Mouse (Mus musculus): Measurements from ENCODE around the gene Lamc2.
A peak's percentile ranks its signal among the peaks of the same experiment; 100 is the strongest.

The Lamc2 gene

DNA sequence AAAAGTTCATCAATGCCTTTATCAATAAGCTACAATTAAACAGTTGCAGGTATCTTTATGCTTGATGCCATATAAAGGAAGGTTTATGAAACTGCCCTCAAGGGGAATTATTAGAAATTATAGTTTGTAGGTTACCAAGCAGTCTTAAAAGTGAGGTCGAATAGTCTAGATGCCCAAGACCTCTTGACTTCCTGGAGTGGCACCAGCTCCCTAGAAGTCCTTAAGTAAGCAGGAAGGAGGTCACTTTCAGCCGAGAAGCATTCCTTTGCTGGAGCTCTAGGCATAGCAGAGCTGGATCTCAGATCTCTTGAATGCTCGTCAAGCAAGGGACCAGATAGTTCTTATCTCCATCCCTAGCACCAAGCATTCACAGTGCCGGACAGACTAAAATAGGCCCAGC is 58.6 kb downstream of the Lamc2 start:
- DNase-seq (ENCODE audit: low read depth, low spot score) = no peak

DNA sequence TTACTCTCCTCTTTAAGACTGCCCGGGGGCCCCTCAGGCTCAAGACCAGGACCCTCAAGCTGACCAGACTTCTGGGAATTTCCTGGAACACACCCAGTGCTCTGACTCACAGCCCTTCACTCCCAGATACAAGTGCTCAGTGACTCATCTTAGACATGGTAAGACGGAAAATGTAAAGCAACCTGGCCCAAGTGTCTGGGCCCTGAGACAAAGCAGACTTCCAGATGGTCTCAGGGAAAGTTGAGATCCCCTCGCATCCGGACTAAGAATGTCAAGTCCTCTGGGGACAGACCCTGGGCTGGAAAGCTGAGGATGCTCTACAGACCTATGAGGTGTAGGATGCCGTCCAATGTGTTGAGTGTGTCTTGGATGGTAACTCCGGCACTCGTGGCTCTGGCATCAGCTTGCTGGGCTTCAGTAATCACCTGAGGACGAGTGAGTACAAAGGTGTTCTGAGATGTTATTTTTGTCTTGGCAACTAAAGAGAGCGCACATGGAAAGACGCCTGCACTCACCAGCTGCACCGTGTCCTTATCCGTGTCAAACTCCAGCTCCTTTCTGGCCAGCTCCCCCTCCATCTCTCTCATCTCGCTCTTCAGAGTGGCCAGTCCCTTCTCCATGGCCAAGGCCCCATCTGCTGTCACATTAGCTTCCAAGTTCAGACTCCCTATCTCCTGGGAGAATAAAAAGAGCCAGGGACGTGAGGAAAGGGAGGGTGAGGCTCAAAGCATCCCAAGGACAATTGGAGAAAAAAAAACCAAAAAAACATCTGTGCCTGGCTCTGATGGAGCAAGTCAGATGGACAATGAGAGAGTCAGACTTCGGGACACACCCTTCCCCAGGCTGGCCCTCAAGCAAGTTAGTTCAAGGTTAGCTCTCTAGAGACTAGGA is 59.5 kb downstream of the Lamc2 start:
- peak; percentile 36 for DNase-seq (ENCODE audit: low read depth, low spot score)

GRCm38 (mm10) chr1:153125287-153126275 is 60.7 kb downstream of the Lamc2 start:
- DNase-seq (ENCODE audit: low read depth, low spot score) = no peak

DNA sequence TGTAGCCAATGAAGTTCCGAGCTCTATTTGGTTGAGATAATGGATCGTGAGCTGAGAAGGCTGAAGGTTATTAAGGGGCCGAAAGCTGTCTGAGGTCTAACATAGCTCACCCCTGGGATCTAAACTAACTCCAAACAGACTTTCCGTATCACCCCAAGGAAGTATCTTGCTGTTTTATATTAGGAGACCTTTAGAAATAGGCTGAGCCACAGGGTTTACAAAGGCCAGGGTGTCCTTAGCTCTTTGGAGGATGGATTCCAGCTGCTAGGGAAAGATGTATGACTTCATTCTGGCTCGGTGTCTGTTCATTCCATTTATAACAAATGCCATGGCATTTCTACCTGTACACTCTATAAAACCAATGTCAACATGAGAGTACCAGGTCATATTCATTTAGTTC is 61.7 kb downstream of the Lamc2 start:
- DNase-seq (ENCODE audit: low read depth, low spot score) = no peak

DNA sequence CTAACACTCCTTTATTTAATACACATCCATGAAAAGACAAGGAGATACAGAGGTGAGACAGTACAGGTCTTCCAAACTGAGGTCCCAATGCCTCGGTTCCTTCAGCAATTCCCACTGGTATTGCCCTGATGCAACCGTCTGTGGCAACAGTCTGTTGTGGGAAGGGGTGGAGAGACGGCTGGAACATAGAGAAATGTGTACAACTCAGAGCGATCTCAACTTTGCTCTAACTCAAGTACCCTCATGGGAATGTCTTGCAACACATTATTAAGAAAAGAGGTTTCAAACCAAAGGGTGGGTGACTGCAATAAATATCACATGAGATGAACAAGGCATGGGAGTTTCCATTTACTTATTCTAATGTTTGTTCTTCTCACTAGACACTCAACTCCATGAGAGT is 63.5 kb downstream of the Lamc2 start:
- no peak for DNase-seq (ENCODE audit: low read depth, low spot score)

DNA sequence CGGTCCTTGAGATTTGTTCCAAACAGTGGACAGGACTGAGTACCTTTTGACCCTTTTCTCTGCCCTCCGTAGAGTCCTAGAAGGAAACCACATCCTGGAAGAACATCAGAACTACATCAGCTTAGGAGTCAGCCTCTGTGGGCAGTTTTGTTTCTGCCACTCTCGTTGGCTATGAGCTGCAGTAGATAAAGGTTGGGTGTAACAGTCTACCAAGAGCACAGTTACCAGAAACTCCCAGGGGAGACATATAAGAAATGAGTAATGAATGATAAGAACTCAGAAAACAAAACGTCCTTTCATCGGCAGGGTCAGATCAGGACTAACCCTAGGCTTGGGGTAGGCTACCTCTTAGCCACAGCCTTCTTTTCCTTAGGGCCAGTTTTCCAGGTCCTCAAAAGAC is 64.9 kb downstream of the Lamc2 start:
- no peak for DNase-seq (ENCODE audit: low read depth, low spot score)

- DNase-seq (ENCODE audit: low read depth, low spot score) = no peak
These were observed 65.7 kb downstream of the Lamc2 start for GRCm38 (mm10) chr1:153120544-153120943.

DNA sequence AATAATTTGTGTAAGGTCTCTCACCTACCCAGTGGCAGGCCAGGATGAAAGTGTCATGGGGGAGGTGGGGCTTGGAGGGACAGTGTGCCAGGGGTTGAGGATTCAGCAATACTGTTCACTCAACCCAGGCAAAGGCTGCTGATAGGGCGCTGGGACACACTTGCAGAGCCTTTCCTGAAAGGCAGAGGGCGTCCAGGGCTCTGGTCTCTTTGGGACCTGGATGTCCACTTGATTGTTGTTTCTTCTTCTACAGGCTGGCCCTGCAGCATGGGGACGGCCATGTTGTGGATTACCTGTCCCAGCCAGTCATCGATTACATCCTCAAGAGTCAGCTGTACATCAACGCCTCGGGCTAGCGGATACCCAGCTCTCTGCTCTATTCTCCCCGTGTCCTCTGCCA is 70.9 kb downstream of the Lamc2 start:
- peak; percentile 54 for DNase-seq (ENCODE audit: low read depth, low spot score)

DNA sequence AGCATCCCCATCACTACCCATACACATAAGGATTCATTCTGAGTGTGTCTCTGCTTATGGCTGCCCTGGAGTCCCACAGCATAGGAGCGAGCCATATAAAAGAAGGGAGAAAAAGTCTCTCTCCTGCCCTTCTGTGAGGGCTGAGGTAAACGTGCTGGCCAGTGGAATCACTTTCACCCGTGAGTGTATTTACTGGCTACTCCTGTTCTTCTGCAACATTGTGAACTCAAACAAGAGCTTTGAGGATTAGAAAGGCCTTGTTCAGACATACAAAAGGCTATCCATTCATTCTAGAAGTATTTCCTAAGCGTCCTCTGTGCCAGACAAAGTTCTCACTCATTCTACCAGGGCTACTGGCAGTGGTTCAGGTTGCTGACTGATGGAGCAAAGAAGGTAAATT is 74.7 kb downstream of the Lamc2 start:
- no peak for DNase-seq (ENCODE audit: low read depth, low spot score)

- DNase-seq (ENCODE audit: low read depth, low spot score) = peak; percentile 35
These were observed 76.4 kb downstream of the Lamc2 start for GRCm38 (mm10) chr1:153109836-153110235.

GRCm38 (mm10) chr1:153109346-153109745 is 76.9 kb downstream of the Lamc2 start:
- peak; percentile 75 for DNase-seq (ENCODE audit: low read depth, low spot score)

DNA sequence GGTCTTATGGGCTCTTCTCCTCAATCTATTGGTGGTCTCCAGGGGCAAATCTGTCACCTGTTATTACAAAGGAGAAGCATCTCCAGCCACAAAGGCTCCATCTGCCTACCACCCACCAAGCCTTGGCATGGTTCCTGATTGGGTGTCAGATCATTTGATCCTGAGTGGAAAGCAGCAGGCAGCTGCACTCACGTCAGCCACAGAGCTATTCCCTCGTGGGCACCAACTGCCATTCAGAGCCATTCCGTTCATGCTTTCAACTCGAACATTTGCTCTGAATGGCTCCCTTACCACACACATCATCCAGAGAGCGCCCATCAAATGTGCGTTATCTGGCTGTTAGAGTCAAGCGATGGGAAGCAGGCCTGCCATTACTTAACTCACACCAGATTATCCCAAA is 78.4 kb downstream of the Lamc2 start:
- no peak for DNase-seq (ENCODE audit: low read depth, low spot score)

DNA sequence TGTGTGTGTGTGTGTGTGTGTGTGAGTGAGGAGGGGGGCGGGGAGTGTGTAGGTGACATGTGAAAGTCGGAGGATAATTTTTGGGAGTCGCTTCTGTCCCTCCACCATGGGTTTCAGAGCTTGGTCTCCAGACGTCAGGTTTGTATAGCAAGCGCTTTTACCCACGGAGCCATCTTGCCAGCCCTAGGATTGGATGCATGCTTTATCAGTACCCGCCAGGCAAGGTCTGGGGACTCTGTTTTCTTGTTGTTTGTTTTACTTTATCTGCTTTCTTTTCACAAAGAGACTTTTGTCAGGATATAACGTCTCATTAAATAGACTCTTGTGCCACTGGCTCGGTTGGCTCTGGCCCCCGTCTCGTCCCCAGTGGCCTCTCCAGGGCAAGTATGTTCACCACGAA is 81.4 kb downstream of the Lamc2 start:
- no peak for DNase-seq (ENCODE audit: low read depth, low spot score)

GRCm38 (mm10) chr1:153103186-153103554 is 83.1 kb downstream of the Lamc2 start:
- peak; percentile 30 for DNase-seq (ENCODE audit: low read depth, low spot score)

DNA sequence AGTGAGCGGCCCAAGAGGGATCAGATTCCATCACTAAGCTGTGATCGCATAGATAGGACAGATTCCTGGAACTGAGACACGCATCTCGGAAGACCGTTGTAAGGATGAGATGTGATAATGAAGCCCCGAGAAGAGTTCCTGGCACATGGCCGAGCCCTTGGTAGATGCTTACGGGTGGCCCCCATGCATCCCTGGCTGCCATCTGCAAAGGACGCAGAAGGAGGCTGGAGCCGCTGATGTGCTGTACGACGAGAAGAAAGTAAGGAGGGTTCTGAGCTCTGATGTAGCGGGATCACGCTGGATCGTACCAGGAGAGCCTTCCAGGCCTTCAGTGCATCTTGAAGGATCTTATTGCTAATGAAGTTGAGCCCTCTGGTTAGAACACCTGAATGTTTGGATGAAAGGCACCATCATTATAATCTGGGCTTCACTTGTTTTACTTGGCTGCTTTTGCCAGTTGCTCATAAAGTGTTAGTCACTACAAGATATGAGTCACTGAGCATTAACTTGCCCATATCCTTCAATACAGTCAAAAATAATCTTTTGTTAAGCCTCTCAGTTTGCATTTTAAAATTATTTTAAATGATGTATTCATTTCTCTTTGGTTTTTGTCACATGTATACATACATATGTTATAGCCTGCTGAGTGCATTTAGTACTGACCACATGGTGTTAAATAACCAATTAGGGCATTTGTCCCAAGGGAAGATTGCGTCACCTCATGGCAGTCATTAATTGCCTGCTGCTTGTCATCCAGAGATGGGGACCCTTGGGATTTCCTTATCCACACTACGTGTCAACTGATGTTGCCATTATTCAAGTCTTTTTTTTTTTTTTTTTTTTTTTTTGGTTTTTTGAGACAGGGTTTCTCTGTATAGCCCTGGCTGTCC is 83.7 kb downstream of the Lamc2 start:
- DNase-seq (ENCODE audit: low read depth, low spot score) = no peak

GRCm38 (mm10) chr1:153101327-153101880 is 84.8 kb downstream of the Lamc2 start:
- peak; percentile 84 for DNase-seq (ENCODE audit: low read depth, low spot score)

GRCm38 (mm10) chr1:153100912-153101311 is 85.3 kb downstream of the Lamc2 start:
- no peak for DNase-seq (ENCODE audit: low read depth, low spot score)

DNA sequence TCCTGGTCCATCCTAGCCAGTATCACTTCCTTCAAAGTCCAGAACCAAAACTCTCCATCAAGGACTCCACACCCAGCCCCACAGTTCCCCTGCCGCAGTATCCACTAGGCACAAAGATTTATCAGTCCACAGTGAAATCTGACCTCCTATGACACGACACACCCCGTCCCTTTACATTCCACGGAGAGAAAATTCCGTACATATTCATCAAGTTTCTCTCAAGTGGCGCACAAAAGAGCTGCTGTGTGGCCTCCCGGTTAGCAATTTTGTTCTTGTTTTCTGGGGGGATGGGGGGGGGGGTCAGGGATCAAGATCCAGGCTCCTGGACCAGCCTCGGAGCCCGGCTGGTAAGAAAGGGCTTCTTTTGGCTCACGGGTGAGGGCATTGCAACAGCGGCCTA is 87.7 kb downstream of the Lamc2 start:
- peak; percentile 63 for DNase-seq (ENCODE audit: low read depth, low spot score)

DNA sequence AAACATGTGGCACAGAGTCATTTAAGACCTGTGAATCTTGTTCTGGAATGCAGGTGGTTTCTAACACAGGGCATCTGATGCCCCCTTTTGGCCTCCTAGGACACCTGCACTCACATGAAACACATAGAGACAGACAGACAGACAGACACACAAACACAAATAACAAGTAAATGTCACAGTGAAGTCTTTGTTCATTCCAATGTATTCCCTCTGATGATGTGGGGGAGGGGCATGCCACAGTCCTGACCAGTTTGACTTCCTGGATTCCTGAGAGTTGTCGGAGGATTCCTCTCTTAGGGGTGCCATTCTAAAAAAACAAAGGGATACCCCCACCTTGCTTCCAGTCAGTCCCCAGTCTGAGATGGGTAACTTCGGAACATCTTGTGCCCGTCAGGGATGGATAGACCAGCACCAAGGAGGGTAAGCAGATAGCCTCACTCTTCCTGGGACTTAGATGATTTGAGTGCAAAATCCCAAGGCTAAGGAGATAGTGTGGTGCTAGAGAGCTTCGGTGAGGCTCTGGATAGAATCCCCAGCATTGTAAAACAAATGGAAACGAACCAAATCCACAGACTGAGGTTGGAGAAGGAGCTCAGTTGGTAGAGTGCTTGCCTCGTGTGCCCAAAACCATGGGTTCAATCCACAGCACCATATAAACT is 89.1 kb downstream of the Lamc2 start:
- peak; percentile 55 for DNase-seq (ENCODE audit: low read depth, low spot score)
